Mouse (Mus musculus) intestine, embryonic 16.5 days (tissue): ENCODE results near the gene Ubqln4. TPM values are rescaled to one million over a fixed set of nuclear protein-coding genes. Genes with fewer than 3 reads are reported as not detected.
"Not testable (repeated sequence)": the region's sequence is repeated elsewhere in the genome, so short reads cannot be mapped to it uniquely, and the experiment has no call there.

Source experiments
- ATAC-seq: fragments of 200-750 bp; cut with Nextera tagmentation; 2 replicates; pipeline ENCODE4 v1.8.0; 2017; ENCODE audit warnings: moderate TSS enrichment, moderate library complexity
- H3K27ac ChIP-seq: fragments of 300-500 bp; sonication (generic); 2 replicates; pipeline ENCODE4 v1.5.1; 2014; ENCODE audit warnings: mild to moderate bottlenecking, low read length
- H3K27me3 ChIP-seq: fragments of 300-500 bp; sonication (generic); replicated peaks from 2 replicates; pipeline ENCODE4 v1.6.1; 2014; ENCODE audit warnings: low read length, control low read depth, mixed read lengths; ENCODE audit not compliant: control insufficient read depth, insufficient read depth
- H3K36me3 ChIP-seq: fragments of 300-500 bp; sonication (generic); 2 replicates; pipeline ENCODE4 v1.6.1; 2014; ENCODE audit warnings: low read length, control low read depth; ENCODE audit not compliant: control insufficient read depth, insufficient read depth
- H3K4me1 ChIP-seq: fragments of 300-500 bp; sonication (generic); 2 replicates; pipeline ENCODE4 v1.6.1; 2014; ENCODE audit warnings: low read length, control low read depth, mixed read lengths; ENCODE audit not compliant: control insufficient read depth, insufficient read depth
- H3K4me2 ChIP-seq: fragments of 300-500 bp; sonication (generic); 2 replicates; pipeline ENCODE4 v1.6.1; 2014; ENCODE audit warnings: low read depth, low read length, control low read depth
- H3K4me3 ChIP-seq: fragments of 300-500 bp; sonication (generic); 2 replicates; pipeline ENCODE4 v1.5.1; 2014; ENCODE audit warnings: mild to moderate bottlenecking, low read length
- H3K9ac ChIP-seq: fragments of 300-500 bp; sonication (generic); 2 replicates; pipeline ENCODE4 v1.6.1; 2014; ENCODE audit warnings: low read depth, low read length
- H3K9me3 ChIP-seq: fragments of 300-500 bp; sonication (generic); 2 replicates; pipeline ENCODE4 v1.6.1; 2016; ENCODE audit warnings: low read length, control low read depth; ENCODE audit not compliant: control insufficient read depth
- WGBS: fragments of 180-500 bp; shearing (Covaris S2); extraction: QIAGEN DNeasy Blood & Tissue Kit; methylation state at CpG from one replicate; pipeline ENCODE4 v1.1.7; 2014; 5-methylcytosine and 5-hydroxymethylcytosine counted together
- polyA plus RNA-seq: library from polyadenylated mRNA; unstranded; fragments of >200 nt; fragmentation: Nextera tagmentation; extraction: Ambion mirVana; gene quantifications from 2 replicates; pipeline ENCODE4 v1.2.1, GENCODE M21; 2015

Gene Ubqln4
- polyA plus RNA-seq, 1 experiment from 2014 or later, result 37.2 TPM

DNA sequence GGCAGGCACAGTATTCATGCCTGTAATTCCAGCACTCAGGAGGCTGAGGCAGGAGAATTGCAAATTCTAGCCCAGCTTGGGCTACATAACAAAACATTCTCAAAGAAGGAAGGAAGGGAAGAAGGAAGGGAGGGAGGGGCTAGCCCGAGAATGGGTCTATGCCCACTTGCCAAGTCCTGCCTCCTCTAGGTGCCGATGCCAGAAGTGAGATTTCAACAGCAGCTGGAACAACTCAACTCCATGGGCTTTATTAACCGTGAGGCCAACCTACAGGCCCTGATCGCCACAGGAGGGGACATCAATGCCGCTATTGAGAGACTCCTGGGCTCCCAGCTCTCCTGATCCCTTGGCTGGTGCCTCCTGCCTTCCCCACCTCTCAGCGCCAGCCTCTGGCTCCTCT lies 14.3 kb downstream of the Ubqln4 start:
- no peak for ATAC-seq
- Histone ChIP-seq H3K27ac (peak overlapping the region; percentile 74; the same call in 1 of the 2 replicates), H3K9me3 (no peaks in the 10 kb centered on the region), H3K27me3 (no peaks in the 10 kb centered on the region), H3K9ac (no peak overlapping the region), H3K4me2 (no peak overlapping the region), H3K36me3 (peaks cover 33% of the 10 kb centered on the region), H3K4me1 (peaks cover 8% of the 10 kb centered on the region; the same call in 1 of the 2 replicates), H3K4me3 (no peak overlapping the region)
- 92% methylated on average over 6 of the region's 6 CpGs for WGBS

DNA sequence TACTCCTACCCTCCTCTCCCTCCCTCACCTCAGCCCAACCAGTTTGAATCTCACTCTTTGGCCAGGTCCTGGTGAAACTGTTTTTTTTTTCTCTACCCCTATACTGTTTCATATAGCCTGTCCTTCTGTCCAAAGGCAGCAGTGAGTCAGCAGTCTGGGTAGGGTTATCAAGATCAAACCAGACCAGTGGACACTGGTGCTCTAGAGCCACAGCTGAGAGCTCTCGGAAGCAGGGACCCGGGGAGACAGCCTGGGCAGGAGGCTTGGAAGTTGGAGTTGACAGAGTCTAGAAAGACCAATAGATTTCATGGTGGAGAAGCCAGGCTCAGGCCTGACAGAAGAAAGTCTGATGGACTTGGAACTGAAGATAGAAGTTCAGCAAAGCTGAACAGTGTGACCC lies 15.1 kb downstream of the Ubqln4 start:
- no peaks in the 10 kb centered on the region for H3K9me3 ChIP-seq
- peak overlapping the region; percentile 74 for H3K27ac ChIP-seq
- WGBS, result 94% methylated on average over 2 of the region's 2 CpGs
- H3K4me2 ChIP-seq, result no peak overlapping the region
- H3K27me3 ChIP-seq, result no peaks in the 10 kb centered on the region
- ATAC-seq, result peak; percentile 45
- H3K36me3 ChIP-seq, result peaks cover 27% of the 10 kb centered on the region
- no peak overlapping the region for H3K9ac ChIP-seq
- peaks cover 8% of the 10 kb centered on the region; the same call in 1 of the 2 replicates for H3K4me1 ChIP-seq
- H3K4me3 ChIP-seq, result no peak overlapping the region

DNA sequence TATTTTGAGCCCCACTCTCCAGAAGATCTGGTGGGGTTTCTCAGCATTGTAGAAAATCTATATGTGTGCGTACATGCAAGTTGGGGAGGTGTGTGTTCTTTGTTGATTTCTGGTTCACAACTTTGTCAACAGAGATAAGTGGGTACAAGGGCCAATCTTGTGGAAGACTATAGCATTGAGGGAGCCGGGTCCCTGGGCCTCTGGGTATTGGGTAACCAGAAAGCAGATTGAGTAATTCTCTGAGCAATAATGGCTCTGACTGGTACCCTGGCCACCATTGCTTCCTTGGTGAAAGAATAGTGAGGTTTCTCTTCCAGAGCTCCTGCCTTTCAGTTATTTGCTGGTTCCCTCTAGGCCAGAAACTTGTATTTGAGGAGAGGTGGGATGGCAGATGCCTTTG lies 15.5 kb downstream of the Ubqln4 start:
- Histone ChIP-seq H3K4me3 (no peak overlapping the region), H3K4me2 (no peak overlapping the region), H3K9ac (no peak overlapping the region), H3K27me3 (no peaks in the 10 kb centered on the region), H3K36me3 (peaks cover 23% of the 10 kb centered on the region), H3K4me1 (peaks cover 8% of the 10 kb centered on the region; the same call in 1 of the 2 replicates), H3K9me3 (no peaks in the 10 kb centered on the region), H3K27ac (peak overlapping the region; percentile 74)
- WGBS, result 87% methylated on average over 2 of the region's 2 CpGs
- ATAC-seq, result peak; percentile 79

DNA sequence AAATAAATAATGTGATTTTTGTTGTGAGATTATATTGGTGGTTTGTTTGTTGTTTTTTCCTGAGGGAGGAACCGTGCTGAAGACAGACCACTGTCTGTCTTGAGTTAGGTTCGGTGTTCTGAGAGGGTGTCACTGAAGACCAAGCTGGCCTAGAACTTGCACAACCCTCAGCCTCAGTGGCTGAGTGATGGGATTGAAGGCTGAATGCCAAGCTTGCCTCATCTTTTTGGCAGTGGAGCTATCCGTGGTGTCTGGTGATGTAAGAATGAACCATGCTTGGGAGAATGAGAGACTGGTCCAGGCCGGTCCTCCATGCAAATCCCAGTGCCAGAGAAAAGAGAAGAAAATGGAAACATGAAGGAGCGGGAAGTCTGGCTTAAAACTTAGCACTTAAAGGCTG lies 16.1 kb downstream of the Ubqln4 start:
- Histone ChIP-seq H3K4me3 (no peak overlapping the region), H3K9me3 (no peaks in the 10 kb centered on the region), H3K4me1 (peaks cover 8% of the 10 kb centered on the region; the same call in 1 of the 2 replicates), H3K27me3 (no peaks in the 10 kb centered on the region), H3K9ac (no peak overlapping the region), H3K36me3 (peaks cover 17% of the 10 kb centered on the region), H3K27ac (peak overlapping the region; percentile 74), H3K4me2 (no peak overlapping the region)
- ATAC-seq, result no peak
- 91% methylated on average over 5 of the region's 5 CpGs for WGBS

DNA sequence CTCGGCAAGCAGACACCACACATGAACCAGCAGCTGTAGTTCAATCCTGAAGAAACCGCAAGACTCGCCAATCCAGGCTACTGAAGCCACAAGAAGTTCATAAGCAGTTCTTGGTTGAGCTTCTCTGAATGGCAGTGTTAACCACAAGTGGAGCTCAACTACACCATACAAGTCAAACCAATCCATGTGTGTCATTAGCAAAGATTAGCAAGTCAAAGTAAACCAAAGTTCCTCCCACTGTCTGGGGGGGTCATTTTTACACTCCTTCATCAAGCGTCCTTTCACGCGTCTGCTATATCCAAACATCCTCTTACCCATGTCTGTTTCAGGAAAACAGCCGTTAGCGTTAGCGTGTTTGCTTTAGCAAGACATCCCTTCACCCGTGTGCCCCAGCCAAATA lies 16.8 kb downstream of the Ubqln4 start:
- H3K4me2 ChIP-seq, result no peak overlapping the region
- H3K27me3 ChIP-seq, result no peaks in the 10 kb centered on the region
- H3K4me3 ChIP-seq, result no peak overlapping the region
- no peaks in the 10 kb centered on the region for H3K9me3 ChIP-seq
- H3K4me1 ChIP-seq, result peaks cover 8% of the 10 kb centered on the region; the same call in 1 of the 2 replicates
- WGBS, result 94% methylated on average over 10 of the region's 10 CpGs
- no peak overlapping the region for H3K27ac ChIP-seq
- no peak for ATAC-seq
- peaks cover 13% of the 10 kb centered on the region for H3K36me3 ChIP-seq
- H3K9ac ChIP-seq, result no peak overlapping the region

DNA sequence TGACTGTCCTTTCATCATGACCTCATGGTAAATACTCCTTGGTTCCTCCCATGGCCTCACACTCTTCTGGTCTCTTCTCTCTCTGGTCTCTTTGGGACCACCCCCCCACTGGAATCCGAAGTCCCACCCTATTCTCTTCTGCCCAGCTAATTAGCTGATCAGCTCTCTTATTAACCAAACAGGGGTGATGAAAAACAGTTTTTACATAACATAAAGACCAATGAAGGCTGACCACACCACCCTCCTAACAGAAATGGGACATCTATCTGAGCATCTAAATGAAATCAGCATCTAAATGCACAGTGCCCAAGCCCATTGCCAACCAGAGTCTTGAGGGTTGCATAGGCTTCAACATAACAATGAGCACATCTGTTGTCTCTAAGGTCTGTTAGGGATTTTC lies 18.3 kb downstream of the Ubqln4 start:
- Histone ChIP-seq H3K4me1 (no peaks in the 10 kb centered on the region), H3K27me3 (no peaks in the 10 kb centered on the region), H3K4me2 (no peak overlapping the region), H3K27ac (no peak overlapping the region), H3K4me3 (no peak overlapping the region), H3K9ac (no peak overlapping the region), H3K36me3 (peaks cover 13% of the 10 kb centered on the region), H3K9me3 (no peaks in the 10 kb centered on the region)
- no peak for ATAC-seq
- WGBS, result 81% methylated on average over 1 of the region's 1 CpGs

DNA sequence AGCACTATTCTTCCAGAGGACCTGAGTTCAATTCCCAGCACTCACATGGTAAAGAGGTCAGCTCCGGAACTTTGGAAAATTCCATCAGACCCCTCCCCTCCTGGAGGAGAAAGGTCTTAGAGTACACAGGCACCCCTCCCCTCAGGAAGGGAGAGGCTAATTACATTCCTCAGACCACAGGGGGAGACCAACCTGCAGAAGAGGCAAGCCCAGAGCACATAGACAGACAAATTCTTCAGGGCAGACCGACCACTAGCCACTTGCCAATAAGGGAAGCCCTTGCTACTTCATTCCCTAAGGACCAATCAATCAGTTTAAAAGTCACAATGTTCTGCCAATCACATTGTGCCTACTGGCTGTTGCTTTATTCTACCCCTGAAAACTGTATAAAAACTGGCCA lies 19.3 kb downstream of the Ubqln4 start:
- no peak overlapping the region for H3K27ac ChIP-seq
- no peaks in the 10 kb centered on the region for H3K27me3 ChIP-seq
- H3K9me3 ChIP-seq, result no peaks in the 10 kb centered on the region
- H3K9ac ChIP-seq, result no peak overlapping the region
- WGBS, result 74% methylated on average over 2 of the region's 2 CpGs
- ATAC-seq, result no peak
- peaks cover 6% of the 10 kb centered on the region for H3K36me3 ChIP-seq
- H3K4me3 ChIP-seq, result no peak overlapping the region
- no peaks in the 10 kb centered on the region for H3K4me1 ChIP-seq
- H3K4me2 ChIP-seq, result no peak overlapping the region

DNA sequence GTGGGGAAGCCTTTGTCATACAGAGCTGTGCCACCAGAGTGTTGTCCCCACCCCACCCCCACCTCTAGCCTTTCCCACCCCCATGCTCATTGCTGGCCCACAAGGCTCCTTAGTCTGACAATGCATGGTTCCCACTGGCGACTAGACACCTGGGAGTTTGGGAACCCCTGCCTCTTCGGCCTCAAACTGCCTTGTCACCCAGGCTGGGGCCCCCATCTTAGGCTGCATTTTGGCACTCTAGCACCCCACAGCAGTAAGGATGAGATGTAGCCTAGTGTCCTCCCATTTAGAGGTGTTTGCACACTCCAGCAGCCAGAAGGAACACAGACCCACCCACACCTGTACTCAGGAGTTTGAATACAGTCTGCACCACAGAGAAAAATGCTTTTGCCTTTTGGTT lies 20.3 kb downstream of the Ubqln4 start:
- 84% methylated on average over 2 of the region's 2 CpGs for WGBS
- no peak overlapping the region for H3K9ac ChIP-seq

DNA sequence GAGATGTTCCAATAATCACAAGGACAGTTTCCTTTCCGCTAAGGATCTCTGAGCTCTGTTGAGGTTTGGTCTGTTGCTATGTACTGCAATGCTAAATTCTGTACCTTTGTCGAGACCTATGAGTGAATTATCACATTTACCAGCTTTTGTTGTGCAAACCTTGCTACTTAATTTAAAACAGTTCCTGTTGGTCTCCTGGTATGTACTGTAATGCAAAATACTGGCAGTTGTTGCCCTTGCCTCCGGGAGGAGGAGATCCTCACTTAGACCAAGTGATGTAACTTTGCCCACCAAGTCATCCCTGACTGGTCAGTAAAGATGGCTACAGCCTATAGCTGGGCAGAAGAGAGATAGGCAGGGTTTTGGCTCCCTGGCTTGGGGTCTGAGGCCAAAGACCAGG lies 22.0 kb downstream of the Ubqln4 start, which contains the start of gene Ssr2:
Ssr2 (plus strand) TSS at position 337 of the 400 bp plus-strand sequence.
- ATAC-seq, result no peak
- Histone ChIP-seq H3K27me3 (no peaks in the 10 kb centered on the region), H3K4me2 (no peak within 1 kb of the TSS), H3K27ac (no peak within 1 kb of the TSS), H3K4me3 (no peak within 1 kb of the TSS), H3K9me3 (no peaks in the 10 kb centered on the region), H3K36me3 (no peaks in the 10 kb centered on the region), H3K9ac (no peak within 1 kb of the TSS), H3K4me1 (peaks cover 5% of the 10 kb centered on the region)
- 91% methylated on average over 3 of the region's 3 CpGs for WGBS

More for the DNA sequence above, 20.3 kb downstream of the Ubqln4 start:
- no peak for ATAC-seq
- no peak overlapping the region for H3K27ac ChIP-seq
- no peaks in the 10 kb centered on the region for H3K4me1 ChIP-seq
- no peaks in the 10 kb centered on the region for H3K27me3 ChIP-seq
- no peak overlapping the region for H3K4me3 ChIP-seq
- H3K36me3 ChIP-seq, result no peaks in the 10 kb centered on the region
- no peaks in the 10 kb centered on the region for H3K9me3 ChIP-seq
- H3K4me2 ChIP-seq, result no peak overlapping the region

DNA sequence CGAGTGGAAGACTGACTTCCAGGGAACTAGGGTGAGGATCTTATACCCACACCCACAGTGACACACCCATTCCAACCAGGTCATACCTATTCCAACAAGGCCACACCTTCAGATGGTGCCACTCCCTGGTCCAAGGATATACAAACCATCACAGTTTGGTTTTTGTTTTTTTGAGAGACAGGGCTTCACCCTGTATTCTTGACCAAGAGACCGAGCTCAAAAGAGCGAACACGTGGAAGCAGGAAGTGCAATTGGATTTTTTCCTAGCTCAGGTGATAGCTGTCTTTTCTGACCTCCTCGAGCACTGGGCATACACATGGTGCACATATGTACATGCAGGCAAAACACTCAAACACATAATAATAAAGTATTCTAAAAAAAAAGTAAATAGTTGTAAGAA lies 24.3 kb downstream of the Ubqln4 start:
- not testable (repeated sequence) for ATAC-seq

More for the DNA sequence above, 24.3 kb downstream of the Ubqln4 start:
- not testable (repeated sequence) for H3K36me3 ChIP-seq, H3K27ac ChIP-seq, H3K4me1 ChIP-seq, H3K9ac ChIP-seq, H3K4me2 ChIP-seq, H3K9me3 ChIP-seq, H3K27me3 ChIP-seq, H3K4me3 ChIP-seq
- WGBS, result 83% methylated on average over 5 of the region's 5 CpGs
